Mouse (Mus musculus) colon, adult 2 months (tissue): ENCODE data around the gene Slc22a2. TPM values are rescaled to one million over a fixed set of nuclear protein-coding genes. Genes with fewer than 3 reads are reported as not detected.

Source experiments
- polyA plus RNA-seq: library from polyadenylated mRNA; depleted of rRNA; stranded (reverse); fragments of >200 nt; gene quantifications from 2 replicates; pipeline ENCODE4 v1.2.3, GENCODE M21; 2012; rRNA removed

Gene Slc22a2
- not detected in 2 replicates for polyA plus RNA-seq

GRCm38 (mm10) chr17:12583991-12584390 is at the start of gene Slc22a2:
Gene Slc22a2 (plus strand): TSS chr17:12584132.

DNA sequence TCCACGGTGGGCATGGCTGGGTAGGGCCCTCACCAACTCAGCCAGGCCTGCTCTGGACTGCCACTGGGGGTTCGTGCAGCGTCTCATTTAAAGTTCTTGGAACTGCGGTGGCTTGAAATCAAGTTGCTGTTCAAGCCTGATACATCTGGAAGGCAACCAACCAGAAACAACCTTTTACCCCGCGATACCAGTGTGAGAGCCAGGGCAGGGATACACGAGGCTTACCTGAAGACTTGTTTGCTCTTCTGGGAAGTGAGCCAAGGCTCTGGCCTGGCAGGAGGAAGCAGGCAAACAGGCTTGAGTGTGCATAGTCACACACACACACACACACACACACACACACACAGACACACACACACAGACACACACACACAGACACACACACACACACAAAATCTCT is 91.7 kb downstream of the Slc22a2 start, which contains the start of gene Slc22a1:
TSS of gene Slc22a1 (minus strand) at position 184 of the 400 bp plus-strand sequence.

Other genes with a start within 250 kb of the Slc22a2 start
- 0.09 TPM in 1 of 2 replicates, not detected in the other for gene Plg, start 205.5 kb upstream of the Slc22a2 start, polyA plus RNA-seq
- gene Slc22a3, start 76.4 kb upstream of the Slc22a2 start, polyA plus RNA-seq: 0.80 and 1.0 TPM in 2 replicates
- gene Slc22a1, start 91.7 kb downstream of the Slc22a2 start, polyA plus RNA-seq: 25.5 and 26.9 TPM in 2 replicates
- 25.9 and 29.7 TPM in 2 replicates for gene Igf2r, start 185.5 kb downstream of the Slc22a2 start, polyA plus RNA-seq